Mouse (Mus musculus) testis, adult 2 months (tissue): ENCODE results near the gene Gucy2e.

Experiments used
- CTCF ChIP-seq: fragments of 200-500 bp; IDR thresholded peaks from 2 replicates; pipeline ENCODE4 v1.5.1; 2012; ENCODE audit warnings: low read depth, mild to moderate bottlenecking, inconsistent platforms, low read length, moderate library complexity; ENCODE audit not compliant: control insufficient read depth, insufficient read depth, insufficient replicate concordance
- POLR2A ChIP-seq: fragments of 200-500 bp; IDR thresholded peaks from 2 replicates; pipeline ENCODE4 v1.6.1; 2012; ENCODE audit warnings: low read depth, mild to moderate bottlenecking, inconsistent platforms, low read length, moderate library complexity; ENCODE audit not compliant: control insufficient read depth

- TF ChIP-seq CTCF (no peak), POLR2A (no peak)
These were observed 56.7 kb downstream of the Gucy2e start for GRCm38 (mm10) chr11:69180120-69180519.
